Mouse (Mus musculus) spleen, adult 10 weeks (tissue): ENCODE results near the gene Bcat1. TPM values are rescaled to one million over a fixed set of nuclear protein-coding genes. Genes with fewer than 3 reads are reported as not detected.

Experiments
- polyA plus RNA-seq: library from polyadenylated mRNA; stranded (reverse); fragments of 350-450 nt; fragmentation: Illumina TruSeq; extraction: RNeasy Lipid Tissue Mini Kit (QIAGEN cat#74804); gene quantifications from one replicate; pipeline ENCODE4 v1.2.3, GENCODE M21; 2015; ENCODE audit warnings: low replicate concordance; ENCODE audit not compliant: insufficient read depth

Bcat1 gene
- polyA plus RNA-seq = 0.91 TPM

DNA sequence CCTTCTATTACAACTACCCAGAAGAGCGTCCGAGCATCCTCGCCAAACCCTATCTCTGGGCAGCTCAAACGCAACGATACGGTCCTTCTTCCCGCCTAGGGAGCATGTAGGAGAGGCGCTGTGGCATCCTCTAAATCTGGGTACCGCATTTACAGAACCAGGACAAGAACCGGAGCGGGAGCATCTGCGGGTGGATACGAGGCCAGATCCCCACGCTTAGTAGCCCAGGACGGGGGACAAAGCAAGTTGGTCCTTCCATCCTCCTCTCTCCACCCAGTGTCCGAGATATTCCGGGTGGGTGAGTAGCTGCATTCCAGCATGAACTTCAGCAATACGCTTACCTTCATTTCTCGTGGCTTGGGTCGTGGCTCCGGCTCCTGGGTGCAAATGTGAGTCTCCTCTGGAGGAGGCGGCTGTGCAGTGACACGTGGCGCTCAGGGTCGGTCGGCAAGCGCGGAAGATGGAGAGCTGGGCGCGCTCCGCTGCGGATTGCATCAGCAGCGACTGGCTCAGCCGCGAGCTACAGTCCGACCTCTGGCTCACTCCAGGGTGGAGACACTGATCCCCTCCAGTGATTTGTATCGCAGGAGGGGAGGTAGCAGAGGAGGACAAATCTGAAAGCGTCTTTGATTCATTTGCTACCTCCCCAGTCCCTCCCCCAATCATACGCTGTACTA is at the start of gene Bcat1:
Gene Bcat1, minus strand, starts transcription at position 637 of the 677 bp plus-strand sequence.

DNA sequence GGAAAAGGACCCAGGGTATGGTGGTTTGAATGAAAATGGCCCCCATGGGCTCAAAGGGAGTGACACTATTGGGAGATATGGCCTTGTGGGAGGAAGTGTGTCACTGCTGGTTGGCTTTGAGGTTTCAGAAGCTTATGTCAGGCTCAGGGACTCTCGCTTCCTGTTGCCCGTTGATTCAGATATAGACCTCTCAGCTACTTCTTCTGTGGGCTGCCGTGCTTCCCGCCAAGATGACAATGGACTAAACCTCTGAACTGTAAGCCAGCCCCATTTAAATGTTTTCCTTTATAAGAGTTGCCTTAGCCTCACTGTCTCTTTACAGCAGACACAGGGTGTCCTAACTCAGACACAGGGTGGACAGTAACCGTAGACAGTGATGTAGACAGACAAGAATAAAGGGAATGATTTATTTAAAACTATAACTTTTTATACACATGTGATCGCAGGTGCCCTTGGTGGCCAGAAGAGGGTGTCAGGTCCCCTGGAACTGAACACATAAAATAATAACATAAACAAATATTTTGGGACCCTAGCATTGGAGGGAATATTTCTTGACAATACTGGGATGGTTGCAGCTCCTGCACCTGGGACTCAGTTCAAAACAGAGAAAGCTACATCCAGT is 39.6 kb upstream of the Bcat1 start, which contains the start of gene Lrmp:
Gene Lrmp, plus strand, starts transcription at position 178 of the 622 bp plus-strand sequence.

Other genes starting within 250 kb of the Bcat1 start
- 200 TPM for gene Lrmp, start 39.5 kb upstream of the Bcat1 start, polyA plus RNA-seq
- gene Casc1, start 134.8 kb upstream of the Bcat1 start, polyA plus RNA-seq = 0.61 TPM
- gene Etfrf1, start 134.9 kb upstream of the Bcat1 start, polyA plus RNA-seq = 35.3 TPM
- gene Kras, start 174.1 kb upstream of the Bcat1 start, polyA plus RNA-seq = 96.6 TPM